Mouse (Mus musculus) hindlimb bud, embryonic 11.5 days (tissue): ENCODE measurements at regions not wholly inside any gene's neighbourhood (a gene's known extent, or its start where the extent isn't known, plus 50 kb on each side); places are given as distances from the start of the nearest gene placed in this dataset.

Experiments
- DNase-seq: peaks from one replicate; pipeline ENCODE4 v3.0.0-alpha.2; 2012; ENCODE audit warnings: low read depth, low spot score; ENCODE audit errors: extremely low spot score

- DNase-seq = no peak
These were observed 54.4 kb upstream of the Olfm4 start for GRCm38 (mm10) chr14:79929451-79929850.

DNA sequence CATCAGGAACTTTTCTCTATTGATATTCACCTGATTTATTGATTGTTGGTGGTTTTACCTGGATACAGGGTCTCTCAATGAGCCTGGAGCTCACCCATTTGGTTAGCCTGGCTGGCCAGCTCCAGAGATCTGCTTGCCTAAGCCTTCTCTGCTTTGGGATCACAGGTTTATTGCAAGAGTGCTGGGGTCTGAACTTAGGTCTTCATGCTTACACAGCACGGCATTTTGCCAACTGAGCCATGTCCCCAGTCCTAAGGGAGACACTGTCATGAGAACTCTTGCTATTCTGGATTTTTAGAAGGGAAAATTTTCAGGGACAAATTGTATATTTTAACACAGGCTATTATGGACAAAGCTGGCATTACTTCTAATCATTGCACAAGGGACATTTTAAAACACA lies 56.7 kb upstream of the Olfm4 start:
- no peak for DNase-seq

- no peak for DNase-seq
These were observed 66.7 kb upstream of the Olfm4 start for GRCm38 (mm10) chr14:79916960-79917848.

GRCm38 (mm10) chr14:79914966-79915365 lies 68.9 kb upstream of the Olfm4 start:
- DNase-seq = no peak

- no peak for DNase-seq
These were observed 70.6 kb upstream of the Olfm4 start for GRCm38 (mm10) chr14:79913315-79913714.

- DNase-seq = no peak
These were observed 71.3 kb upstream of the Olfm4 start for GRCm38 (mm10) chr14:79912610-79913009.

DNA sequence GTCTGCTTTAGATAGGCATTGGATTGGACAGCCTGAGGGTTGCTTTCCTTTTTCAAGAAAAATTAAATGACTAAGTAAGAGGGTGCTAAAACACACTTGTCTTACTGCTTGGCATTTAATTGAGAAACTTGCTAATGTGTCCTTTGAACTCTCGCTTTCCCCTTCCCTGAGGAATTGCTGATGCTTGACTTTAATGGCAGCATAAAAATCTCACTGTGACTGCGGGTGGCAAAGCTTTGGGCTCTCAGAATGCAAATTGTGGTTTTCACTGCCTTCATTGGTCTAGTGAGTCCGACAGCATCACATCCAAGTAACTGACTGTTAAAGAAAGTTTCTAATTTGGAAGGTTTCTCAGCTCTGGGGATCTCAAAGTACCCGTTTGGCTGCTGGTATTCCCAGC lies 76.1 kb upstream of the Olfm4 start:
- peak; percentile 10 for DNase-seq

DNA sequence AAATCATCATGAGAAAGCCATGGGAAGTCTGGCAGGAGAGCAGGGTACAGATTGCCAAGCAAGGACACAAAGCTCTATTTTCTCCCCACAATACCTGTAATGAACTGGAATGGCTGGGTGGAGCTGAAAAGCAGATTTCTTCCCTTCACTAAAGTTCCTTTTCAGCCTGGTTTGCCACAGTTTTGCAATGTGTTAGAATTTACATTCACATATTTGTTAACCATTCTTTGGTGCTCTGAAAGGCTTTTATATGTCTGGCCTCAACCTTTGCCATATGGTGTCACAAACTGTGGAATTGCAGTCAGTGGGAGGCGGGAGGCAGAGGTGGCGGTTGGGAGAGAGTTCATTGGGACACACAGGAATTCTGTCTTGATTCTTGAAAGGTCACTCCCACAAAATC lies 78.3 kb upstream of the Olfm4 start:
- no peak for DNase-seq

DNA sequence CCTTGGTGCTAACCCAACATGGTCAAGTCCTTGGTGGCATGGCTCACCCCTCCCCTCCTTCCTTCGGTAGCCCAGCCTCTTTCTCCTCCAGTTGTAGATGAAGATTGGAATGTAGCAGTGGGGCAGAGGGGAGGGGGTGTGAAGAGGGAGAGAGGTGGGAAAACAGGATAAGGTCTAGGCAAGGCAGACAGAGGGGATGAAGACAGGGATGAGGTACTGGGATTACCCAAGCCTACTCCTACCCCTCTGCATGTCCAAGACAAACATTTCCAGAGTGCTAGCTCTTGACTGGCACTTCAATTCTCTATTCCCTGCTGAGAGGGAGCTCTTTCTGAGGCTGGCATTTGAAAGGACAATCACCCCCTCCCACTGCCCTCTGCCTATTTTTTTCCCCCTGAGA lies 81.5 kb upstream of the Olfm4 start:
- no peak for DNase-seq

DNA sequence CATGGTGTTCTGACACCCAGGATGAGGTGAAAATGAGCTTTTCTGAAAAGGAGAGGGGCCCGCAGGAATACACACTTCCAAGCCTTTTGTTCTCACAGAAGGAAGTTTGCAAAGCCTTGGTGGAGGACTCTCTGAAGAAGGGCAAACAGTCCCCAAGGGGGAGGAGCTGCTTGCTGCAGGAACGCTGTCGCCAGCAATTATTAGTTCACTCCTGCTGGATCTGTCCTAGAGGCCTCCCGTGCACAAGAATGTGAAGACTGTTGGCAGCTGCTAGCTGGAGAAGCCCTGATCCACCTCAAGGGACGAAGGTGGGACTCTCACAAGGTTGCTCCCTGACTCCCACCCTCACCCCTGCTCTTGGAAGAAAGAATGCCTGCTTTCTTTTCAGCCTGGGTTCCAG lies 85.6 kb upstream of the Olfm4 start:
- DNase-seq = no peak

DNA sequence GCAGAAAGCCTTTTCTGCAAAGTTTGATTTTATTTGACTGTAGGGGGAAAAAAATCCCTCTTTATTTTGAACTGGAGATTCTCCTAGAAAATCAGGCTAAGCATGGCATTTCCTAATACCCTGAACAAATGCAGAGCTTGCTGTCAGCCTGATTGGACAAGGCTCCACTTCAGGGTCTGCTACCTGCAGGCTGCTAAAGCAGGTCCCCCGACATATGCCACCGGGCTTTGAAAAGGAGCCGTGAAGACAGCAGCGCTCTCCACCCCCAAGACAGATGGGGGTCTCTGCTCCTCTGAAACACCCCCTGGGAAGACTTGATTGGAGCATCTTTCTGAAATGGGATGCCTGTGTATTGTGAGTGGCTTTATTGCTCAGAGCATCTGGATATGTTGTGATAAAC lies 90.6 kb upstream of the Olfm4 start:
- DNase-seq = no peak

DNA sequence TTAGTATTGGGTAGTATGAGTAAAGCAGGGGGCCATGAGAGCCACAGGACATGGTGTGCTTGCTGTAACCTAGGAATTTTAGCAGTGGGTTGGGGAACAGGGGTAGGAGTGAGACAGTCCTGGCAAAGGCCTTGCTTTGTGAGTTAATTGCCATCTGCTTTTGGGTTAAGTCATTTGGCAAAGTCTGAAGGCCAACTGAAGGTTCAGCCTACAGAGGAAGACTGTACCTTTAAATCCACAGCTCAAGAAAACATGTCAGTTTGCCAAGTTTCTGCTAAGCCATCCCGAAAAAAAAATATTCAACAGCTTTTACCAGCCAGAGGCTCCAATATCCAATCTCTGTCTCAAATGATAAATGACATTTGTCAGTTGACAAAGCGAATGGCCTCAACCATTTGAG lies 93.2 kb upstream of the Olfm4 start:
- DNase-seq = no peak

DNA sequence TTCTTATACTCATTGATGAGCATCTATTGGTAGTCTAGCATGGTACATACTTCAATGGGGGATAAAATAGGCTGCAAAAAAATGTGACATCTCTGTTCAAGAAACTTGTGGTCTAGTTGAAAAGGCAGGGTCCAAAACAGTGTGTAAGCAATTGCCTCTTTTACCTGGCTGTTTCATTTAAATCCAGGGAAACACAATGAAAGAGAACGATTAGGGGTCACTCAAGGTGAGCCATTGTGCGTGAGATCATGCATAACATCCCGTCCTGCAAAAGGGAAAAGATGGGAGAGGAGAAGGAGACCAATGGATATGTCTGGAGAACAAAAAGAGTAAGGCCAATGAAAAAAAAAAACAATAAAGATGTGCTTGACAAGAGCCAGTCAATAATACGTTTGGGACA lies 93.6 kb upstream of the Olfm4 start:
- DNase-seq = no peak

DNA sequence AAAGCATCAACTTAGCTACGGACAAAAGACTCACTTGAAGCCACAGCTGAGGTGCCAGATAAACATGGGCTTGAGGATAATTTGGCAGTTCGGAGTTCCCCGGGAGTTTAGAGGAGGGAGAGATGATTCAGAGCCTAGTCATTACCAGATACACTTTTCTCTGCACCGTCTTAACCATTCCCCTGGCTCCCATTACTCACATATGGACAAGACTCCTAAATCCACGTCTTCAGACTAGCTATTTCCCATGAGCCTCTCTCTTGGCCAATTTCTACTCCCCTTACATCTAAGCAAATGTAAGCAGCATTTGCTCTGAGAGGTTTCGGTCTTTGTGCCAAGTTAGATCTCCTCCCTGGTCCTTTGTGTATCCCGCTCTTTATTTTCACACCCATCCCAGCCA lies 100.4 kb upstream of the Olfm4 start:
- DNase-seq = no peak

DNA sequence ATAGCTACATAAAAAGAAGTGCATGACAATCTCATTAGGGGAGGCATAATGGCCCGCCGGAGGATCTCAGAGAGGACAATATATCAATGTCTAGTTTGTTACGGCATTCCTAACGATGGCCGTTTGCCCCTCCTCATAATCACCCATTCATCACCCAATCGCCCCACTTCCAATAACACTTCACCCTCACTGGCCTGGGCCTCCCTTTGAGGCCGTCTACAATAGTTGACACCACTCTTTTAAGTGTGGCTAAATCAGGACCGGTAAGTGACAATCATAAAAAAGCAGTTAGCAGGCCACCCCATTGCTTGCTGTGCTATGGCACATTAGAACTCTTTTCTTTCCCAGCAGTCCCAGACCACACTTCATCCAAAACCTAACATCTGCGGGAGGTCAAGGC lies 102.2 kb upstream of the Olfm4 start:
- no peak for DNase-seq

DNA sequence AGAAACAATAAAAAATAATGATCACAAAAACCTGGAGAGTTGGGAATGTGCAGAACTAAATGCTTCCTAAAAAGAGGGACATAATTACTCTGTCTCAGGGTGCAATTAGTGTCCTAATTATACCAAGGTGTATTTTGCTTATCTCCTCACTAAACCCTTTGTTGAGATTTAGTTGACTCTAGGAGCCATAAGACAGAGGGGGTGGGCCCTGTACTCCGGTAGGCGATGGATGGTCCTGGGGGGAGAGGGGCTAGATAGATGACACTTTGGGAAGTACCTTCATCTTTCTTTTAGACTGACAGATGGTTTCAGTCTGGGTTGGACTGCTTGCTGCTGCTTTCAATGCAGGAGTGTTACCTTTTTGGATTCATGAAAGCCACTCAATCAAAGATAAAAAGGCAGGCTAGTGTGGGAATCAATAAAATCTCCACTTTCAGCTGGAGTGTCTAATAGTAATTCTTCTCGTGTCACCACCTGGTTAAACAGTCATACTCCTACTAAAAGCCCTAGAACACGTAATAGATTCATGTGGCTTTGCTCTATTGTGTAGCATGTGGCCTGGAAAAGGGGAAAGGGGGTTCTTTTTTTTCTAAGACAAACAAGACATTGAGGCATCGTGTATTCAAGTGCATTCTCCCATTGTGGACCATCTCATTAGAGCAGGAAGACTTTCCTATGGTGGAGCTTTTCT lies 103.7 kb upstream of the Olfm4 start:
- no peak for DNase-seq

- DNase-seq = no peak
These were observed 104.4 kb upstream of the Olfm4 start for GRCm38 (mm10) chr14:79879333-79880035.

DNA sequence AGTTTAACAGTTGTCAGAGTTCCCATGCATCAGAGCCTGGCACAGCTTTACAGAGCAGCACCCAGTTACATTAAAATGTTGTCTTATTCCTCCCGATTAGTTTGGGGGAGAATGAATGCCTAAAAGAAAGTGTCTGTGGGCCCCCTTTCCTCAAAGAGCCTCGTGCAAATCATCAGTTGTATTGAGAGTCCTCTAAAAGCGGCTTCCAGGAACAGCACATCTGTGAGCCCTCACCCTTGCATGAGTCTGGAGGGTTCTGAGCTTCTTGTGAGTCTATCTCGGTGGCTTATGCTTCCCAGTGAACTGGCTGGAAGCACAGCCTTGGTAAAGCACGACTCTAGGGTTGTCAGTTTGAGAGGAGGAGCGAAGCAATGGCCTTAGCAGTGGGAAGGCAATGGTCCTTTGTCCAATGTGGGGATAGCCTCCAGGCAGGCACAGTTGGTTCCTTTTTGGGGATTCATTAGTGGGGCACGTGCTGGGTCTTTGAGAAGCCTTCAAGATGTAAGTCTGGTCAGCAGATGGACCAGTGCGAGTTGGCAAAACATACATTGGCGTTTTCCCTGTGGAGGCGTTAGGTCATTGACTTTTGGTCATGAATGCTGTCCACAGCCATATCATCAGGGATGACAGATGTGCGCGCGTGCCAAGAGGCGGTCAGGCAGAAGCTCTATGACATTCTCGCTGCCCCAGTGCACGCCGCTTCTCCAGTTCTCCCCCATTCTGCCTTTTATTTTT lies 105.4 kb upstream of the Olfm4 start:
- no peak for DNase-seq

DNA sequence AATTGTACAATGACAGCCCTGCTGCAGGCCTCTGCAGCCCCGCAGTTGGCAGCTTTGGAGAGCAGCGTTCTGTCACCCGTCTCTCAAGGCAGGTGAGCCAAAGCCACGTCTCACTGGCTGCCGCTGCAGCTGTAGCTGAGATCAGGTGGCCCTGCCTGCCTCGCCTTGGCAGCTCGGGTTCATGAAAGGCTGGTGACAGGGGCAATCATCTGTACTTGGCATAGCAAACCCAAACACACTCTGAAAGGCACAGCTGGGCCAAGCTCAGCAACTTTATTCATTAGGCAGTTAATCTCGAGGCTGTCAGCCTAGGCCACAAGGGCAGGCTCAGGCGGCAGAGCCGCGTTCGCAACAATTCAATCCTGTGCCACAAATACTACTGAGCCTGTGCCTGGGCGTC lies 102.0 kb upstream of the Pcdh8 start:
- no peak for DNase-seq

GRCm38 (mm10) chr14:79872430-79872829 lies 101.3 kb upstream of the Pcdh8 start:
- no peak for DNase-seq

DNA sequence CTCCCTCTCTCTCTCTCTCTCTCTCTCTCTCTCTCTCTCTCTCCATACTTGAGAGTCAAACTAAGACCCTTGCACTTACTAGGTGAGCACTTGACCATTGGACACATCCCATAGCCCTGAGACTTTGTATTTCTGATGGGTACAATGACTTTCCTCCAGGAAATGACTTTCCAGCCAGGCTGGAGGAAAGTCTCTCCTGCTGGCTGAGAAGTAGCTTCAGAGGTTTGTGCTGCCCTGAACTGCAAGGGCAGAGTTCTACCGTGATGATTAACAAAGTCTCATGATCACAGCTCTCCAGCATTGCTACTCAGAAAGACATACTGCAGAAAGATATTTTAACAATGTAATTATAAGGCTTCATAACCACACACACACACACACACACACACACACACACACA lies 98.2 kb upstream of the Pcdh8 start:
- no peak for DNase-seq
